Mouse (Mus musculus) MEL (cell line): ENCODE measurements around the gene Camta1.

ENCODE experiments used
- CHD2 ChIP-seq: IDR thresholded peaks from 2 replicates; pipeline ENCODE4 v1.6.1; 2011; ENCODE audit warnings: low read length, improper control_type of control experiment
- CTCF ChIP-seq, 3 experiments: IDR thresholded peaks in 2 of 3; conservative IDR thresholded peaks in 1 of 3; 2 replicates each; pipeline ENCODE4 v1.5.1; 2011 to 2012; ENCODE audit warnings: low read length in 3 of 3, low read depth in 2 of 3, mild to moderate bottlenecking in 2 of 3, improper control_type of control experiment in 1 of 3, inconsistent platforms in 1 of 3, mixed read lengths in 1 of 3, moderate library complexity in 1 of 3; ENCODE audit not compliant: control insufficient read depth in 1 of 3, insufficient read depth in 1 of 3, poor library complexity in 1 of 3, severe bottlenecking in 1 of 3
- ELF1 ChIP-seq: IDR thresholded peaks from 2 replicates; pipeline ENCODE4 v1.6.1; 2014; ENCODE audit warnings: low read depth, mild to moderate bottlenecking, inconsistent platforms, low read length, improper control_type of control experiment, moderate library complexity
- JUND ChIP-seq: IDR thresholded peaks from 2 replicates; pipeline ENCODE4 v1.6.1; 2011; ENCODE audit warnings: low read depth, mild to moderate bottlenecking, improper control_type of control experiment, low read length
- MYB ChIP-seq: IDR thresholded peaks from 2 replicates; pipeline ENCODE4 v1.6.1; 2011; ENCODE audit warnings: mild to moderate bottlenecking, low read depth, low read length, improper control_type of control experiment
- NELFE ChIP-seq: IDR thresholded peaks from 2 replicates; pipeline ENCODE4 v1.6.1; 2011; ENCODE audit warnings: low read depth, low read length, improper control_type of control experiment
- POLR2A ChIP-seq, 2 experiments: IDR thresholded peaks; 2 replicates each; pipeline ENCODE4 v1.6.1; 2011 to 2012; ENCODE audit warnings: low read length in 2 of 2, mild to moderate bottlenecking in 2 of 2, control low read depth in 1 of 2, improper control_type of control experiment in 1 of 2, low read depth in 1 of 2, moderate library complexity in 1 of 2; ENCODE audit not compliant: control insufficient read depth in 1 of 2, insufficient read depth in 1 of 2, poor library complexity in 1 of 2
- POLR2AphosphoS2 ChIP-seq: IDR thresholded peaks from 2 replicates; pipeline ENCODE4 v1.6.1; 2011; ENCODE audit warnings: low read length, improper control_type of control experiment
- RAD21 ChIP-seq: IDR thresholded peaks from 2 replicates; pipeline ENCODE4 v1.6.1; 2011; ENCODE audit warnings: mild to moderate bottlenecking, low read depth, low read length, improper control_type of control experiment
- TCF12 ChIP-seq: IDR thresholded peaks from 2 replicates; pipeline ENCODE4 v1.6.1; 2014; ENCODE audit warnings: low read depth, mild to moderate bottlenecking, inconsistent platforms, low read length, improper control_type of control experiment, moderate library complexity
- USF2 ChIP-seq, 2 experiments: IDR thresholded peaks; 2 replicates each; pipeline ENCODE4 v1.6.1; 2011 to 2012; ENCODE audit warnings: improper control_type of control experiment in 2 of 2, low read length in 2 of 2, borderline replicate concordance in 1 of 2, inconsistent platforms in 1 of 2, low read depth in 1 of 2, mild to moderate bottlenecking in 1 of 2; ENCODE audit not compliant: insufficient read depth in 1 of 2
- ZC3H11A ChIP-seq: IDR thresholded peaks from 2 replicates; pipeline ENCODE4 v1.6.1; 2012; ENCODE audit warnings: low read depth, mild to moderate bottlenecking, inconsistent platforms, low read length, improper control_type of control experiment
- ZMIZ1 ChIP-seq: IDR thresholded peaks from 2 replicates; pipeline ENCODE4 v1.6.1; 2012; ENCODE audit warnings: low read depth, mild to moderate bottlenecking, inconsistent platforms, low read length, improper control_type of control experiment, moderate library complexity

DNA sequence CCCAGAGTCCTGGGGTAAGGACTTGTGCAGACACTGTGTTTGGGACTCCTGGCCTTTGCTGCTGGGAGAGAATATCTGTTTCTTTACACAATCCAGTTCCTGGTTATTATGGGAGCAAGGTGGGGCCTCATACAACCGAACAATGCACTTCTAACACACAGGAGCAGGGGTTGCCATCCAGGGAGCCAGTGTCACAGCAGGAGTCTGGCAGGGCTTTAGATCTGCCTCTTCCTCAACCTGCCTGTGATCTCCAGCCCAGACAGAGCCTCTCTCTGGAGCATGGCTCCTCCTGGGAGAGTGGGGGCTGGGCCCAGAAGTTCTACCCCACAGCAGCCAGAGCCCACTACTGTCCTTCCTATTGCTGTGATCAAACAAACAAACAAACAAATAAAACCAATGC is 483.9 kb downstream of the Camta1 start:
- TF ChIP-seq RAD21 = no peak
- TF ChIP-seq TCF12 = no peak
- TF ChIP-seq ELF1 = no peak
- TF ChIP-seq POLR2A (IDR thresholded peaks at IDR 0.05; ENCODE audit: control insufficient read depth in 1 of 2, insufficient read depth in 1 of 2, low read depth in 1 of 2, low read length in 2 of 2, poor library complexity in 1 of 2) = no peak
- no peak for TF ChIP-seq POLR2AphosphoS2
- no peak for TF ChIP-seq MYB
- TF ChIP-seq ZMIZ1 = no peak
- no peak for TF ChIP-seq ZC3H11A
- TF ChIP-seq CTCF (IDR thresholded peaks at IDR 0.05 in 2 of 3, conservative IDR thresholded peaks at IDR 0.05 in 1 of 3; ENCODE audit: control insufficient read depth in 1 of 3, insufficient read depth in 1 of 3, low read depth in 2 of 3, low read length in 3 of 3, poor library complexity in 1 of 3, severe bottlenecking in 1 of 3) = no peak
- TF ChIP-seq NELFE = no peak
- TF ChIP-seq JUND = no peak
- no peak for TF ChIP-seq USF2 (IDR thresholded peaks at IDR 0.05; ENCODE audit: borderline replicate concordance in 1 of 2, insufficient read depth in 1 of 2, low read depth in 1 of 2, low read length in 2 of 2)
- no peak for TF ChIP-seq CHD2
